In the genomic region with DNA sequence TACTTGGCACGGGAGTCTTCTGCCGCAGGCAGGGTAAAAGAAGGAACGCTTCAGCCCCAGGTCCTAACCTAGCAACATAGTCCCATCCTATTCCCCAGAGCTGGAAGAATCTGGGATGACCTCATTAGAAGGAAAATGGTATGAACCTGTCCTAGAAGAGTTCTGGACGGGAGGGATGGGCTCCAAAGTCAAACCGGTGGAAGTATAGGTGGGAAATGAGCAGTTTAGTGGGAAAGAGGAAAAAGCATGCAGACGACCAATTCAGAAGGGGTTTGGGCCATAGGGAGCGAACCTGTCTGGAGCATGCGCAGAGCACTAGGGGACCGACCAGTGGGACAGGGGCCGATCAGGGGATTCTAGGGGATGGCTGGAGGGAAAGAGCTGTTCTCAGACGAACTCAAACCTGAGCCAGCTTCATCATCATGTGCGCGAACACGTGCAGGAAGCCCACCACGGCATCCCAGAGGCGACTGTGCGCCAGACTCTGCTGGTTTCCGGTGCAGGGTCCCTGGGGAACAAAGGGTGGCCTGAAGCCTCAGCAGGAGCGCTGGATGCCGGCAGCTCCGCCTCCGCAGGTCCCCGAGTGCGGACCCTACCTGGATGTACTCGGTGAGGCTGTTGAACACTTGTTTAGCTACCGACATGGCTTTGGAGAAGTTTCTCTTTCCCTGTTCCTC, we compare ENCODE assay signal across 8 mouse cellular contexts. TPM values are rescaled to one million over a fixed set of nuclear protein-coding genes. Genes with fewer than 3 reads are reported as not detected.
DNase-seq lines count a peak whose midpoint lies in the region; ATAC-seq and TF ChIP-seq lines count a peak whose summit lies in the region.

No protein-coding gene starts in this region.

- H3K4me1 ChIP-seq in heart, embryonic 14.5 days (ENCODE audit: control insufficient read depth in 2 of 2, insufficient read depth in 2 of 2, low read length in 2 of 2), result peaks cover 7 to 8% of the 10 kb centered on the region in 2 experiments; a peak in 3 of 4 replicates
- peaks cover 6% of the 10 kb centered on the region; the same call in 1 of the 2 replicates for H3K4me1 ChIP-seq in limb, embryonic 14.5 days (ENCODE audit: control insufficient read depth, insufficient read depth, low read length)

- H3K36me3 ChIP-seq in heart, embryonic 14.5 days (ENCODE audit: control insufficient read depth, insufficient read depth, low read length), result no peaks in the 10 kb centered on the region
- H3K36me3 ChIP-seq in limb, embryonic 14.5 days (ENCODE audit: control insufficient read depth, insufficient read depth, low read length), result no peaks in the 10 kb centered on the region

- H3K9ac ChIP-seq in heart, embryonic 14.5 days (ENCODE audit: low read length), result peak overlapping the region; percentile 54
- peak overlapping the region; percentile 59 for H3K9ac ChIP-seq in limb, embryonic 14.5 days (ENCODE audit: low read depth, low read length, severe bottlenecking)

- TF ChIP-seq CTCF in layer of hippocampus, adult 2 months (conservative IDR thresholded peaks at IDR 0.05), result no peak

- peak overlapping the region; percentile 45 for H3K4me3 ChIP-seq in layer of hippocampus, adult 2 months
- peak overlapping the region; percentile 29 to 33 for H3K4me3 ChIP-seq in heart, embryonic 14.5 days (ENCODE audit: control insufficient read depth in 1 of 2, insufficient read depth in 1 of 2, low read depth in 1 of 2, low read length in 2 of 2)
- H3K4me3 ChIP-seq in limb, embryonic 14.5 days (replicated peaks; ENCODE audit: low read length), result peak overlapping the region; percentile 44

- no peak overlapping the region for H3K27ac ChIP-seq in layer of hippocampus, adult 2 months
- no peak overlapping the region for H3K27ac ChIP-seq in heart, embryonic 14.5 days (replicated peaks in 1 of 2; ENCODE audit: control insufficient read depth in 1 of 2, insufficient read depth in 1 of 2, low read depth in 2 of 2, low read length in 2 of 2)
- 0 out of 2 replicates have a peak overlapping the region, but pooled peaks have one; percentile 21 for H3K27ac ChIP-seq in limb, embryonic 14.5 days (replicated peaks; ENCODE audit: low read depth, low read length)

- under 1% methylated on average over 26 of the region's 26 CpGs for WGBS in heart, embryonic 14.5 days
- WGBS in limb, embryonic 14.5 days, result 3% methylated on average over 26 of the region's 26 CpGs

- no peak for DNase-seq in layer of hippocampus, adult 2 months (ENCODE audit: low spot score in 2 of 2)
- no peak for DNase-seq in layer of hippocampus, adult 11-12 months (ENCODE audit: low spot score)
- DNase-seq in embryo, embryonic 11 days, result peak; percentile 78
- peak; percentile 57 for DNase-seq in limb, embryonic 14.5 days (ENCODE audit: low spot score)
- peak; percentile 68 for DNase-seq in retina, embryonic 14.5 days (ENCODE audit: low spot score)
- no peak for DNase-seq in urinary bladder, adult 2 months (ENCODE audit: low spot score)
- DNase-seq in gastrocnemius, postnatal 25 days, result no peak

- TF ChIP-seq POLR2A in limb, embryonic 14.5 days (IDR thresholded peaks at IDR 0.05; ENCODE audit: borderline replicate concordance, extremely low read depth, insufficient read depth, insufficient read length), result no peak

- ATAC-seq in heart, embryonic 14.5 days (ENCODE audit: insufficient number of reproducible peaks, insufficient read depth, low FRiP score, low read depth), result peak; percentile 24; the same call in 1 of the 2 replicates
- ATAC-seq in limb, embryonic 14.5 days (ENCODE audit: low FRiP score, low read depth), result peak; percentile 38

- H3K9me3 ChIP-seq in heart, embryonic 14.5 days (ENCODE audit: control insufficient read depth, low read length), result no peaks in the 10 kb centered on the region
- H3K9me3 ChIP-seq in limb, embryonic 14.5 days (ENCODE audit: control insufficient read depth, low read length), result no peaks in the 10 kb centered on the region

- H3K4me2 ChIP-seq in heart, embryonic 14.5 days (ENCODE audit: low read length), result peak overlapping the region; percentile 67
- H3K4me2 ChIP-seq in limb, embryonic 14.5 days (replicated peaks; ENCODE audit: low read depth, low read length, severe bottlenecking), result peak overlapping the region; percentile 83

- H3K27me3 ChIP-seq in heart, embryonic 14.5 days (ENCODE audit: control insufficient read depth, insufficient read depth, low read length), result 0 out of 2 replicates have a peak, but pooled peaks cover 8% of the 10 kb centered on the region
- H3K27me3 ChIP-seq in limb, embryonic 14.5 days (ENCODE audit: control insufficient read depth, insufficient read depth, low read length), result no peaks in the 10 kb centered on the region

RNA-seq across cellular contexts. Expression of a gene that starts 58.3 kb away (rescaled TPM):
- 1 to 10 TPM in 1 of 2 experiments, under 1 TPM in 1; 0.90 to 1.8 TPM for total RNA-seq in layer of hippocampus, adult 2 months (2021)
- 2.8 and 3.3 TPM in 2 replicates for polyA plus RNA-seq in heart, embryonic 14.5 days (2014; fragmentation: Nextera tagmentation; extraction: Ambion mirVana)
- polyA plus RNA-seq in limb, embryonic 14.5 days (2012; rRNA removed), result 9.3 and 9.5 TPM in 2 replicates
- polyA plus RNA-seq in limb, embryonic 14.5 days (2014; fragmentation: Nextera tagmentation; extraction: Ambion mirVana), result 6.4 and 7.0 TPM in 2 replicates
- 3.6 and 3.8 TPM in 2 replicates for polyA plus RNA-seq in urinary bladder, adult 2 months (2012; rRNA removed)
- under 1 TPM; 0.29 to 0.36 TPM for total RNA-seq in gastrocnemius, postnatal 25 days (2021)

RNA-seq across cellular contexts. Expression of a gene that starts 58.5 kb away (rescaled TPM):
- 100 to 1,000 TPM; 198 to 202 TPM for total RNA-seq in layer of hippocampus, adult 2 months (2021)
- 286 and 319 TPM in 2 replicates for polyA plus RNA-seq in heart, embryonic 14.5 days (2014; fragmentation: Nextera tagmentation; extraction: Ambion mirVana)
- polyA plus RNA-seq in limb, embryonic 14.5 days (2012; rRNA removed), result 473 and 518 TPM in 2 replicates
- polyA plus RNA-seq in limb, embryonic 14.5 days (2014; fragmentation: Nextera tagmentation; extraction: Ambion mirVana), result 450 TPM in 2 replicates
- 368 and 380 TPM in 2 replicates for polyA plus RNA-seq in urinary bladder, adult 2 months (2012; rRNA removed)
- total RNA-seq in gastrocnemius, postnatal 25 days (2021), result 100 to 1,000 TPM; 116 to 137 TPM

Comparison
In these comparisons a context has a peak if more than half of its experiments do, and no peak if none do; other contexts are left out.
1. DNase-seq: peak in embryo, embryonic 11 days (single experiment), limb, embryonic 14.5 days (single experiment) and retina, embryonic 14.5 days (single experiment); none in layer of hippocampus, adult 2 months (0 of 2), layer of hippocampus, adult 11-12 months (single experiment), urinary bladder, adult 2 months (single experiment) and gastrocnemius, postnatal 25 days (single experiment).
2. Peak in every context shown above with its lines, with median percentiles within 50 percentile points of each other: H3K4me3 ChIP-seq.